Mouse (Mus musculus): Measurements from ENCODE around the gene Hand2. TPM values are rescaled to one million over a fixed set of nuclear protein-coding genes. Genes with fewer than 3 reads are reported as not detected.

Gene Hand2
- polyA plus RNA-seq (2012; ENCODE audit: low replicate concordance) = not detected in 2 replicates

DNA sequence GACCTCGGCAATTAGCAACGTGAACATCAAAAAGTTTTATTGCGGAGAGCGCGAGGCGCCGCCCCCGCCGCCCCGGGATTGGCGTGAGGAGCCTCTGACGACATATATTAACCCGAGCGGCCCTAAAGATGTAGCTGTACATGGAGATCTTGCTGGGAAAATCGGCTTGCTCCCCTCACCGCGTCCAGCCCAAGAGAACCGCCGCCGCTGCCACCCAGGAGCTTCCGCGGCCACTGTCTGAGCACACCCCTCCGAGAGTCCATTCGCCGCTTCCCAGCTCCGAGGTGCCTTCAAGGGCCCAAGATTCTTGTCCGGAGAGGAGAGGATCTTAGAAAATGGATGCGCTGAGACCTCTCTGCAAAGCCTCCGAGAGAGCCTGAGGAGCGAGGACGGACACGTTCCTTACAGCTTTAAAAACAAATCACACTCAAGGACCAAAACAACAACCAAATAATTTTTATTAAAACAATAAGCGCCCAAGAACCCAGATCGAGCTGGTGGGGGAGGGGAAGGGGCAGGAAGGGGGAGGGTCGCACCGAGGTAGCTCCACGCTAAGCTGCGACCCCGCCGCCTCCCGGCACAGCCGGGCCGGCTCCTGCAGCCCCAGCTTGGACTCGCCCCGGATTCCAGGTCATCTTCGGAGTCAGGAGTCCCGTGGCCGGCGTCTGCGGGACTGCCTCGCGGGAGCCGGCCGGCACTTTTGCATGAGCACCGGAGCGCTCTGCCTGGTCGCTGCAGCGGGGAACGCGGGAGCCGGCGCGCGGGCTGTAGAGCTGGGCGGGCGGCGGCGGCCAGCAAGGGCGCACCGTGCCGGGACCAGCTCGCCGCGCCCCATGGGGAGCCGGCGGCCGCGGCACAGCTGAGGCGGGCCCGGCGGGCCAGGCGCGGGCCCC is at the start of gene Hand2:
TSS of gene Hand2 (plus strand) at position 133 of the 893 bp plus-strand sequence.

Other genes with a start within 250 kb of the Hand2 start
- not detected in 2 replicates for gene Scrg1, start 134.9 kb downstream of the Hand2 start, polyA plus RNA-seq (2012; ENCODE audit: low replicate concordance)
- 14.0 and 17.5 TPM in 2 replicates for gene Sap30, start 166.9 kb downstream of the Hand2 start, polyA plus RNA-seq (2012; ENCODE audit: low replicate concordance)
- gene Hmgb2, start 190.9 kb downstream of the Hand2 start, polyA plus RNA-seq (2012; ENCODE audit: low replicate concordance) = 107 and 119 TPM in 2 replicates

All from leukemia stem cell, adult 10-12 weeks (primary cell).